Mouse (Mus musculus) fibroblast of lung, adult 2 months (primary cell): ENCODE measurements at regions not wholly inside any gene's neighbourhood (a gene's known extent, or its start where the extent isn't known, plus 50 kb on each side); places are given as distances from the start of the nearest gene placed in this dataset.

ENCODE experiments used
- DNase-seq: peaks from one replicate; pipeline ENCODE4 v3.0.0-alpha.2; 2011; ENCODE audit warnings: low read depth

DNA sequence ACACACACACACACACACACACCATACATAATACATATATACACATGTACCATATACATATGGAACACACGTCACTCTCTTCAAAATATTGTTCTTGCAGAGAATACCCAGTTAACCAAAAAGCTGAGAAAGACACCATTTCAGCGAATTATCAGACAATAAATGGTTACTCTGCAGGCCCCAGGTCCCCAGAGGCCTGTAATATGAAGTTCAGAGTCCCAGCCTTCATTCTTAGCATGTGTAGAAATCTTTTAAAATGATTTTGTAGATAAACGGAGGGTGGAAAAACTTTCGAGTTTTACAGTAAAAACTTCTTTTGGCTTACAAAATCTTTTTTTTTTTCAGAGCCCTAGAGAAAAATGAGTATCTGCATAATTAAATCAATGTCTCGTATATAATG lies 58.7 kb upstream of the Sash1 start:
- no peak for DNase-seq

DNA sequence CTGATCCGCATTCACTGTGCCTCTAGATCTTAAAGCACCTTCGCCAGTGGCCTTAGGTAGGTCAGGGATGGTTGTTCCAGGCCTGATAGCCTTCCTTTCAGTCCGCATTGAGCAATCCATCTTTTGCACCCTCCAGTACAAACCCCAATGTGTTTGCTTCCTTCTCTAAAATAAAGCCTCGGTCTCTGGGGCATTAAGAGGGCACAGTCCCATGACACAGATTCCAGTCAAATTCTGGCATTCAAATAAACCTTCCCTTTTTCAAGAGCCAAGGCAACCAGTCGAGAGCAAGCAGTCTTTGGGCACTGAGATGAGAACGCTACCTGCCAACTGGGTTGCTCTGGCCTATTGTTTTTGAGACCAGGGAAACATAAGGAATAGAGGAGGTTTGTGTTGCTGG lies 57.8 kb upstream of the Sash1 start:
- DNase-seq = no peak

DNA sequence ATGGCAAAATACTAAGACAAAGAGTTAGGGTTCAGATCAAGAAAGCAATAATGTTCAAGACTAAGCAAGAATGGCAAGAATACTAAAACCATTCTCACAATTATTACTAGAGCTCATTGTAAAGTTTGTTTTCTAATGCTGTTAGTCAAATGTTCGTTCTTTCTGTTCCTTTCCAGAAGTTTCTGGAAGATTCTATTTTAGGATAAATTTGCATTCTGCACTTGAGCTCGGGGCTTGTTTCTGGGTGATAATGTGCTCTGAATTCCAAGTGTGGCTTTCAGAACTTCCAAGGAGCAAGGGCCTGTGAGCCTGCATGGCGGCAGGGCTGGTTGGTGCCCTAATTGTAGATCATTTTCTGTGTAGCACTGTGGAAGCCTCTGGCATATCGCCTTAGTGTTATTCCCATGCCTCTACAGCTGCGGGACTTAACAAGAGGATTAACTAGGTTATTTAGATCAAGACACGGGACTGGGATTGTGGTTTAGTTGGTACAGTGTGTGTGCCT lies 57.1 kb upstream of the Sash1 start:
- no peak for DNase-seq

DNA sequence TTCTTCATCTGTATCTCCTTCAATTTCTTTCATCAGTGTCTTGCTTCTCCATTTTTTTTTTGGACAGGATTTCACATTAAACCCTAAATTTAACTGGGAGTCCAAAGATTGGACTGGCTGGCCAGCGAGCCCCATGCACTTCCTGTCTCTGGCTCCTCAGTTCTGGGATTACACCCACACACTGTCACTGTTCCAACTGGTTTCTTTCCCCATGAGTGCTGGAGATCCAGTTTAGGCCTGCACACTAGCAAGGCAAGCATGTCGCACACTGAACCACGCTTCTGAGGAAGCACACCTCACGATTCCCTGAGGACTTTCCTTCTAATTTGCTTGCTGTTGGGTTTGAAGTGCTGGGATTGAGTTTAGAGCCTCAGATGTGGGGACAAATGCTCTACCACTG lies 50.5 kb upstream of the Sash1 start:
- DNase-seq = no peak
